9 mouse cellular contexts compared by ENCODE assay signal in the genomic region with DNA sequence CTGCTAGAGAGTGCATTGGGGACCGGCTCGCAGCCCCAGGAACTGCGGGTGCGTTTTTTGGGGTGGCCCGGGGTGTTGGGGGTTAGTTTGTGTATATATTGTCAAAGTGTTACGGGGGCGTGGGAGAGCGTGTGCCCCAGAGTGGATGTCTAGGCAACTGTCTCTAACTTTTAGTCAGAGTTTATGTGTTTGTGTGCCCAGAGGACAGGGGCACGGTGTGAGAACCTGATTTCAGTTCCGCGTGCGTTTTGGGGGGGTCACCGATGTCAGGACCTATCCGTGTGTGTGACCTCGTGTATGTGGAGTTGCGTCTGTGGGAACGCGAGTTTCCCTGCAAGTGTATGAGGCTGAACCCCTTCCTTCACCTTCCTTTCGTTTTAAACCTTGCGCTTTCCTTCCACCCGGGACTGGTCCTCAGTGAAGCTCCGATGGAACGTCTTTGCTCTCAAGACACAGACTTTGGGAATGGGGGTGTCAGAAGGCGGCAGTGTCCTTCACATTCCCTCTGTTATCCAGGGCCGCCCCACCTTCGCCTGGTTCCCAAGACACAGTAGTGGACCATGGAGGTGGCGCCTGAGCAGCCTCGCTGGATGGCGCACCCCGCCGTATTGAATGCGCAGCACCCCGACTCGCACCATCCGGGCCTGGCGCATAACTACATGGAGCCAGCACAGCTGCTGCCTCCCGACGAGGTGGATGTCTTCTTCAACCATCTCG. TPM values are rescaled to one million over a fixed set of nuclear protein-coding genes. Genes with fewer than 3 reads are reported as not detected.
DNase-seq lines count a peak whose midpoint lies in the region; ATAC-seq lines count a peak whose summit lies in the region.
"Had no signal": no experiment of that assay in that cellular context is flagged by ENCODE, and none has a peak within 500 bp of the region (broad histone marks: within the 10 kb centered on the region; RNA-seq: fewer than 3 reads in every experiment).

No protein-coding gene starts in this region.

- no peak for DNase-seq in kidney, adult 11 months
- DNase-seq in left cerebral cortex, postnatal 10 days (ENCODE audit: extremely low spot score in 1 of 2, low spot score in 2 of 2): no peak
- no peak for DNase-seq in urinary bladder, adult 18-20 months (ENCODE audit: low spot score in 2 of 2)
- DNase-seq in Muller cell, postnatal 12 days (ENCODE audit: inconsistent ontology term): no peak

- WGBS in kidney, embryonic 14.5 days: 1% methylated on average over 39 of the region's 39 CpGs
- 2% methylated on average over 39 of the region's 39 CpGs for WGBS in embryonic facial prominence, embryonic 12.5 days
- 2% methylated on average over 39 of the region's 39 CpGs for WGBS in hindbrain, embryonic 15.5 days

- no peak for ATAC-seq in kidney, embryonic 14.5 days (ENCODE audit: low FRiP score, low TSS enrichment)
- no peak for ATAC-seq in embryonic facial prominence, embryonic 12.5 days (ENCODE audit: insufficient number of reproducible peaks, insufficient read depth, low FRiP score, low TSS enrichment)
- ATAC-seq in hindbrain, embryonic 15.5 days (ENCODE audit: low FRiP score, low read depth): no peak

- peak overlapping the region; percentile 69 for H3K9ac ChIP-seq in kidney, embryonic 14.5 days (ENCODE audit: low read depth, low read length)
- peak overlapping the region; percentile 54 for H3K9ac ChIP-seq in embryonic facial prominence, embryonic 12.5 days
- H3K9ac ChIP-seq in hindbrain, embryonic 15.5 days: peak overlapping the region; percentile 24

- no peaks in the 10 kb centered on the region for H3K9me3 ChIP-seq in kidney, embryonic 14.5 days (ENCODE audit: control insufficient read depth, low read length)
- no peaks in the 10 kb centered on the region for H3K9me3 ChIP-seq in embryonic facial prominence, embryonic 12.5 days
- no peaks in the 10 kb centered on the region for H3K9me3 ChIP-seq in hindbrain, embryonic 15.5 days
- no peaks in the 10 kb centered on the region for H3K9me3 ChIP-seq in megakaryocyte, embryonic 14.5 days

- no peak overlapping the region for H3K27ac ChIP-seq in kidney, embryonic 14.5 days (ENCODE audit: low read depth, low read length)
- H3K27ac ChIP-seq in embryonic facial prominence, embryonic 12.5 days: no peak overlapping the region
- H3K27ac ChIP-seq in hindbrain, embryonic 15.5 days (replicated peaks): no peak overlapping the region

- peak overlapping the region; percentile 59 for H3K4me3 ChIP-seq in kidney, embryonic 14.5 days (ENCODE audit: low read length)
- H3K4me3 ChIP-seq in embryonic facial prominence, embryonic 12.5 days: peak overlapping the region; percentile 49
- peak overlapping the region; percentile 41 for H3K4me3 ChIP-seq in hindbrain, embryonic 15.5 days
- H3K4me3 ChIP-seq in megakaryocyte, embryonic 14.5 days (replicated peaks): peak overlapping the region; percentile 97

- intact Hi-C loops in left cerebral cortex, postnatal 10 days (cut with DNase I): loop anchor here (10.0 kb wide), 1 partner anchor 236 kb away; no protein-coding TSS in a partner anchor

- H3K27me3 ChIP-seq in kidney, embryonic 14.5 days (ENCODE audit: control insufficient read depth, insufficient read depth, low read length): peaks cover 92% of the 10 kb centered on the region
- H3K27me3 ChIP-seq in embryonic facial prominence, embryonic 12.5 days: peaks cover 92% of the 10 kb centered on the region
- H3K27me3 ChIP-seq in hindbrain, embryonic 15.5 days: peaks cover 84% of the 10 kb centered on the region
- H3K27me3 ChIP-seq in megakaryocyte, embryonic 14.5 days (replicated peaks): peaks cover 72% of the 10 kb centered on the region

- H3K36me3 ChIP-seq in kidney, embryonic 14.5 days (ENCODE audit: control insufficient read depth, insufficient read depth, low read length): no peaks in the 10 kb centered on the region
- H3K36me3 ChIP-seq in embryonic facial prominence, embryonic 12.5 days: no peaks in the 10 kb centered on the region
- no peaks in the 10 kb centered on the region for H3K36me3 ChIP-seq in hindbrain, embryonic 15.5 days
- peaks cover 38% of the 10 kb centered on the region for H3K36me3 ChIP-seq in megakaryocyte, embryonic 14.5 days (replicated peaks; ENCODE audit: low read length)

- peak overlapping the region; percentile 87 for H3K4me2 ChIP-seq in kidney, embryonic 14.5 days (replicated peaks; ENCODE audit: low read depth, low read length)
- peak overlapping the region; percentile 78 for H3K4me2 ChIP-seq in embryonic facial prominence, embryonic 12.5 days (replicated peaks)
- H3K4me2 ChIP-seq in hindbrain, embryonic 15.5 days: peak overlapping the region; percentile 57

- peaks cover 54% of the 10 kb centered on the region for H3K4me1 ChIP-seq in kidney, embryonic 14.5 days (ENCODE audit: control insufficient read depth, insufficient read depth, low read length)
- H3K4me1 ChIP-seq in embryonic facial prominence, embryonic 12.5 days: peaks cover 52% of the 10 kb centered on the region
- peaks cover 34% of the 10 kb centered on the region for H3K4me1 ChIP-seq in hindbrain, embryonic 15.5 days (replicated peaks)
- H3K4me1 ChIP-seq in megakaryocyte, embryonic 14.5 days: peaks cover 95% of the 10 kb centered on the region

RNA-seq across cellular contexts. Expression of a gene that starts 5.5 kb away (rescaled TPM):
- polyA plus RNA-seq in kidney, embryonic 14.5 days (2014; fragmentation: Nextera tagmentation; extraction: Ambion mirVana): 27.2 and 44.6 TPM in 2 replicates
- 40.3 and 50.4 TPM in 2 replicates for polyA plus RNA-seq in embryonic facial prominence, embryonic 12.5 days (2016; fragmentation: Nextera tagmentation; extraction: Ambion mirVana)
- polyA plus RNA-seq in hindbrain, embryonic 15.5 days (2015; fragmentation: Nextera tagmentation; extraction: Ambion mirVana): 18.1 and 20.2 TPM in 2 replicates
- polyA plus RNA-seq in megakaryocyte, embryonic 14.5 days (2012; ENCODE audit: insufficient read depth, low replicate concordance): 160 and 266 TPM in 2 replicates
- 1 to 10 TPM; 3.2 to 6.4 TPM for total RNA-seq in left cerebral cortex, postnatal 10 days (2021)

RNA-seq across cellular contexts. Expression of a gene that starts 22.9 kb away (rescaled TPM):
- not detected in 2 replicates for polyA plus RNA-seq in kidney, embryonic 14.5 days (2014; fragmentation: Nextera tagmentation; extraction: Ambion mirVana)
- polyA plus RNA-seq in embryonic facial prominence, embryonic 12.5 days (2016; fragmentation: Nextera tagmentation; extraction: Ambion mirVana): not detected in 2 replicates
- not detected in 2 replicates for polyA plus RNA-seq in hindbrain, embryonic 15.5 days (2015; fragmentation: Nextera tagmentation; extraction: Ambion mirVana)
- not detected in 2 replicates for polyA plus RNA-seq in megakaryocyte, embryonic 14.5 days (2012; ENCODE audit: insufficient read depth, low replicate concordance)
- not detected for total RNA-seq in left cerebral cortex, postnatal 10 days (2021)
- total RNA-seq: layer of hippocampus, postnatal 10 days had no signal

Comparison
In these comparisons a context has a peak if more than half of its experiments do, and no peak if none do; other contexts are left out.
1. H3K4me3 ChIP-seq: peak in every context shown above with its lines; median percentile 97 in megakaryocyte, embryonic 14.5 days; 59 in kidney, embryonic 14.5 days; 49 in embryonic facial prominence, embryonic 12.5 days; 41 in hindbrain, embryonic 15.5 days.